Mouse (Mus musculus) liver, embryonic 14.5 days (tissue): ENCODE data around the gene Gm26558.

Source experiments
- CTCF ChIP-seq: IDR thresholded peaks from 2 replicates; pipeline ENCODE4 v1.5.1; 2016; ENCODE audit warnings: antibody characterized with exemption, low read depth, control low read depth
- EP300 ChIP-seq: IDR thresholded peaks from 2 replicates; pipeline ENCODE4 v1.6.1; 2016; ENCODE audit warnings: antibody characterized with exemption, low read depth

GRCm38 (mm10) chr2:70688454-70689078 lies 26.7 kb upstream of the Gm26558 start:
- TF ChIP-seq EP300, result no peak
- TF ChIP-seq CTCF, result no peak
